Mouse (Mus musculus) ES-E14 (cell line): ENCODE results near the gene Papss1.

Source experiments
- CHD2 ChIP-seq: IDR thresholded peaks from 2 replicates; pipeline ENCODE4 v1.6.1; 2014; ENCODE audit warnings: mild to moderate bottlenecking, low read depth, low read length, inconsistent platforms
- HCFC1 ChIP-seq: IDR thresholded peaks from 2 replicates; pipeline ENCODE4 v1.6.1; 2012; ENCODE audit warnings: low read length, inconsistent platforms, borderline replicate concordance; ENCODE audit not compliant: insufficient read depth
- MAFK ChIP-seq: IDR thresholded peaks from 2 replicates; pipeline ENCODE4 v1.6.1; 2014; ENCODE audit warnings: mild to moderate bottlenecking, low read depth, low read length, inconsistent platforms; ENCODE audit not compliant: insufficient read depth
- ZC3H11A ChIP-seq: IDR thresholded peaks from 2 replicates; pipeline ENCODE4 v1.6.1; 2012; ENCODE audit warnings: low read depth, mild to moderate bottlenecking, inconsistent platforms, low read length, borderline replicate concordance
- ZNF384 ChIP-seq: IDR thresholded peaks from 2 replicates; pipeline ENCODE4 v1.6.1; 2012; ENCODE audit warnings: low read depth, low read length, inconsistent platforms

DNA sequence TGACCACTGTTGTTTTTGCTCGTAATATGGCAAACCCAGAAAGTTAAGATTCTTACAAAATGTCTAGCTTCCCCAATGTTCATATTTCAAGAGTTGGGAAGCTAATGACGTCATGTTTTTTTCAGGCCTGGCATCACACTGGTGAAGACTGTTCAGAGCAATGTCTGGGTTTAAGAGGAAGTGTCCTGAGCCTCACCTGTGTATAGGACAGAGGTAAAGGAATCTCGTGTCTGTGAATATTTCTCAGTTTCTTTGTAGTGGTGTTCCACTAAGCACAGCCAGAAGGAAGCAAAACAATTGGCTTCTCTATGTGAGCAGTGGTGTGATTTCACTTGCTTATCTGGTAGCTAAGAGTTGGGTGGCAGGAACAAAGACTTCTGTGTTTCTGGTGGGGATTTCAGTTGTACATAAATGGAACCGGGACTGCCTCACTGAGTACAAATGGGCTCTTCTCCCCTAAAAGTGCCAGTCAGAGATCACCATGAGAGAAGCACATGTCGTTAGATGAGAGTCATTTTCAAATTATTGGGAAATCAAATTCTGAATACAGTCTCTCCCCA is 98.1 kb downstream of the Papss1 start:
- TF ChIP-seq MAFK (no peak), CHD2 (no peak), ZC3H11A (no peak), ZNF384 (no peak), HCFC1 (no peak)
